Mouse (Mus musculus) intestine, postnatal 0 days (tissue): ENCODE measurements around the gene Zdhhc1. TPM values are rescaled to one million over a fixed set of nuclear protein-coding genes. Genes with fewer than 3 reads are reported as not detected.
A peak's percentile ranks its signal among the peaks of the same experiment; 100 is the strongest.

Source experiments
- ATAC-seq: fragments of 200-750 bp; cut with Nextera tagmentation; 2 replicates; pipeline ENCODE4 v1.8.0; 2017; ENCODE audit warnings: mild to moderate bottlenecking, moderate TSS enrichment, moderate library complexity
- H3K27ac ChIP-seq: fragments of 300-500 bp; sonication (generic); 2 replicates; pipeline ENCODE4 v1.5.1; 2014; ENCODE audit warnings: mild to moderate bottlenecking, low read depth, low read length, moderate library complexity
- H3K27me3 ChIP-seq: fragments of 300-500 bp; sonication (generic); replicated peaks from 2 replicates; pipeline ENCODE4 v1.6.1; 2014; ENCODE audit warnings: low read length, mixed read lengths; ENCODE audit not compliant: control insufficient read depth, insufficient read depth
- H3K36me3 ChIP-seq: fragments of 300-500 bp; sonication (generic); 2 replicates; pipeline ENCODE4 v1.6.1; 2014; ENCODE audit warnings: mild to moderate bottlenecking, moderate library complexity; ENCODE audit not compliant: control insufficient read depth, insufficient read depth
- H3K4me1 ChIP-seq: fragments of 300-500 bp; sonication (generic); replicated peaks from 2 replicates; pipeline ENCODE4 v1.6.1; 2014; ENCODE audit warnings: antibody characterized with exemption, low read length, mixed read lengths; ENCODE audit not compliant: control insufficient read depth, insufficient read depth
- H3K4me2 ChIP-seq: fragments of 300-500 bp; sonication (generic); replicated peaks from 2 replicates; pipeline ENCODE4 v1.6.1; 2014; ENCODE audit warnings: low read depth, mild to moderate bottlenecking, moderate library complexity
- H3K4me3 ChIP-seq: fragments of 300-500 bp; sonication (generic); 2 replicates; pipeline ENCODE4 v1.5.1; 2014; ENCODE audit warnings: low read depth, low read length
- H3K9ac ChIP-seq: fragments of 300-500 bp; sonication (generic); 2 replicates; pipeline ENCODE4 v1.6.1; 2014; ENCODE audit warnings: mild to moderate bottlenecking, low read depth, low read length
- H3K9me3 ChIP-seq: fragments of 300-500 bp; sonication (generic); 2 replicates; pipeline ENCODE4 v1.6.1; 2016; ENCODE audit warnings: mixed run types; ENCODE audit not compliant: control insufficient read depth
- CTCF ChIP-seq: sonication (generic); IDR thresholded peaks from 2 replicates; pipeline ENCODE4 v1.5.1; 2016; ENCODE audit warnings: low read depth, mild to moderate bottlenecking, control low read depth, antibody characterized with exemption, moderate library complexity
- WGBS: fragments of 180-500 bp; shearing (Covaris S2); extraction: QIAGEN DNeasy Blood & Tissue Kit; methylation state at CpG from one replicate; pipeline ENCODE4 v1.1.7; 2014; 5-methylcytosine and 5-hydroxymethylcytosine counted together
- polyA plus RNA-seq: library from polyadenylated mRNA; unstranded; fragments of >200 nt; fragmentation: Nextera tagmentation; extraction: Ambion mirVana; gene quantifications from 2 replicates; pipeline ENCODE4 v1.2.1, GENCODE M21; 2015

Zdhhc1 gene
- polyA plus RNA-seq, 1 experiment from 2014 or later, result 7.1 TPM

- Histone ChIP-seq H3K27me3 (no peaks in the 10 kb centered on the region), H3K4me1 (no peaks in the 10 kb centered on the region), H3K36me3 (0 out of 2 replicates have a peak, but pooled peaks cover 4% of the 10 kb centered on the region), H3K9me3 (no peaks in the 10 kb centered on the region), H3K4me2 (no peak overlapping the region), H3K27ac (no peak overlapping the region), H3K4me3 (no peak overlapping the region), H3K9ac (no peak overlapping the region)
- no peak for ATAC-seq
- no peak for TF ChIP-seq CTCF
- 69% methylated on average over 3 of the region's 3 CpGs for WGBS
Measured at GRCm38 (mm10) chr8:105484030-105484368, 12.7 kb downstream of the Zdhhc1 start.

GRCm38 (mm10) chr8:105483212-105484029, 13.3 kb downstream of the Zdhhc1 start:
- Histone ChIP-seq H3K4me2 (no peak overlapping the region), H3K36me3 (peaks cover 7% of the 10 kb centered on the region; the same call in 1 of the 2 replicates), H3K4me3 (no peak overlapping the region), H3K27ac (no peak overlapping the region), H3K9ac (no peak overlapping the region), H3K9me3 (no peaks in the 10 kb centered on the region), H3K27me3 (no peaks in the 10 kb centered on the region), H3K4me1 (no peaks in the 10 kb centered on the region)
- 54% methylated on average over 14 of the region's 14 CpGs for WGBS
- peak; percentile 80 for TF ChIP-seq CTCF
- 0 out of 2 replicates have a peak, but pooled peaks have one; percentile 13 for ATAC-seq

- Histone ChIP-seq H3K4me2 (no peak overlapping the region), H3K9ac (no peak overlapping the region), H3K27me3 (no peaks in the 10 kb centered on the region), H3K27ac (no peak overlapping the region), H3K4me1 (no peaks in the 10 kb centered on the region), H3K9me3 (no peaks in the 10 kb centered on the region), H3K4me3 (no peak overlapping the region), H3K36me3 (peaks cover 8% of the 10 kb centered on the region; the same call in 1 of the 2 replicates)
- TF ChIP-seq CTCF, result no peak
- no peak for ATAC-seq
- WGBS, result 75% methylated on average over 8 of the region's 8 CpGs
Measured at GRCm38 (mm10) chr8:105482123-105482522, 14.6 kb downstream of the Zdhhc1 start.

- no peak for ATAC-seq
- peak; percentile 78 for TF ChIP-seq CTCF
- no peak overlapping the region for H3K27ac ChIP-seq
- 74% methylated on average over 6 of the region's 6 CpGs for WGBS
- no peak overlapping the region for H3K9ac ChIP-seq
- no peaks in the 10 kb centered on the region for H3K27me3 ChIP-seq
- no peak overlapping the region for H3K4me3 ChIP-seq
- H3K36me3 ChIP-seq, result peaks cover 8% of the 10 kb centered on the region; the same call in 1 of the 2 replicates
- no peaks in the 10 kb centered on the region for H3K4me1 ChIP-seq
- H3K4me2 ChIP-seq, result no peak overlapping the region
- no peaks in the 10 kb centered on the region for H3K9me3 ChIP-seq
Measured at GRCm38 (mm10) chr8:105481453-105481852, 15.2 kb downstream of the Zdhhc1 start.

GRCm38 (mm10) chr8:105481013-105481412, 15.7 kb downstream of the Zdhhc1 start:
- TF ChIP-seq CTCF, result no peak
- ATAC-seq, result no peak
- Histone ChIP-seq H3K4me1 (no peaks in the 10 kb centered on the region), H3K4me3 (no peak overlapping the region), H3K27ac (no peak overlapping the region), H3K27me3 (no peaks in the 10 kb centered on the region), H3K4me2 (no peak overlapping the region), H3K9me3 (no peaks in the 10 kb centered on the region), H3K36me3 (peaks cover 11% of the 10 kb centered on the region; the same call in 1 of the 2 replicates), H3K9ac (no peak overlapping the region)
- WGBS, result 50% methylated on average over 2 of the region's 2 CpGs

- H3K9ac ChIP-seq, result no peak overlapping the region
- H3K4me3 ChIP-seq, result no peak overlapping the region
- 0 out of 2 replicates have a peak, but pooled peaks cover 8% of the 10 kb centered on the region for H3K4me1 ChIP-seq
- no peaks in the 10 kb centered on the region for H3K27me3 ChIP-seq
- H3K4me2 ChIP-seq, result no peak overlapping the region
- no peak for TF ChIP-seq CTCF
- WGBS, result 77% methylated on average over 3 of the region's 3 CpGs
- H3K27ac ChIP-seq, result no peak overlapping the region
- no peak for ATAC-seq
- peaks cover 19% of the 10 kb centered on the region; the same call in 1 of the 2 replicates for H3K36me3 ChIP-seq
- H3K9me3 ChIP-seq, result no peaks in the 10 kb centered on the region
Measured at GRCm38 (mm10) chr8:105477792-105478191, 18.9 kb downstream of the Zdhhc1 start.
